Mouse (Mus musculus) myocyte (in vitro differentiated cells): ENCODE results near the gene Gnptg. TPM values are rescaled to one million over a fixed set of nuclear protein-coding genes. Genes with fewer than 3 reads are reported as not detected.

Source experiments
- H3K27me3 ChIP-seq: one replicate; pipeline ENCODE4 v1.6.1; 2011; ENCODE audit not compliant: control insufficient read depth, insufficient read depth, insufficient read length
- H3K36me3 ChIP-seq: one replicate; pipeline ENCODE4 v1.6.1; 2011; ENCODE audit not compliant: control insufficient read depth, insufficient read depth
- H3K4me2 ChIP-seq: one replicate; pipeline ENCODE4 v1.6.1; 2011; ENCODE audit warnings: low read depth, control low read depth
- H3K4me3 ChIP-seq: one replicate; pipeline ENCODE4 v1.5.1; 2011; ENCODE audit warnings: mild to moderate bottlenecking, control low read depth, moderate library complexity
- H3K79me2 ChIP-seq: one replicate; pipeline ENCODE4 v1.6.1; 2011; ENCODE audit not compliant: control insufficient read depth, insufficient read depth
- H3ac ChIP-seq: one replicate; pipeline ENCODE4 v1.6.1; 2011; ENCODE audit not compliant: control insufficient read depth, insufficient read length
- CEBPB ChIP-seq: IDR thresholded peaks from 2 replicates; pipeline ENCODE4 v1.6.1; 2011; ENCODE audit warnings: mild to moderate bottlenecking, moderate library complexity; ENCODE audit not compliant: poor library complexity, insufficient read depth, severe bottlenecking
- E2F4 ChIP-seq: IDR thresholded peaks from one replicate; pipeline ENCODE4 v1.6.1; 2011; ENCODE audit warnings: mild to moderate bottlenecking, control low read depth, moderate library complexity; ENCODE audit not compliant: insufficient read depth
- MAX ChIP-seq: IDR thresholded peaks from one replicate; pipeline ENCODE4 v1.6.1; 2011; ENCODE audit warnings: low read depth, mild to moderate bottlenecking, control low read depth
- MYOD1 ChIP-seq, 3 experiments: IDR thresholded peaks; one replicate each; pipeline ENCODE4 v1.6.1; 2011; ENCODE audit warnings: control low read depth in 2 of 3, low read depth in 2 of 3, mild to moderate bottlenecking in 2 of 3, moderate library complexity in 1 of 3; ENCODE audit not compliant: insufficient read length in 2 of 3, control insufficient read depth in 1 of 3
- MYOG ChIP-seq, 3 experiments: IDR thresholded peaks; one replicate each; pipeline ENCODE4 v1.6.1; 2011; ENCODE audit warnings: control low read depth in 2 of 3, low read depth in 2 of 3, mild to moderate bottlenecking in 2 of 3; ENCODE audit not compliant: insufficient read length in 2 of 3, control insufficient read depth in 1 of 3, insufficient read depth in 1 of 3
- POLR2A ChIP-seq: IDR thresholded peaks from one replicate; pipeline ENCODE4 v1.6.1; 2011; ENCODE audit warnings: low read depth, mild to moderate bottlenecking, control low read depth, moderate library complexity; ENCODE audit not compliant: insufficient read length
- POLR2AphosphoS2 ChIP-seq: IDR thresholded peaks from one replicate; pipeline ENCODE4 v1.6.1; 2011; ENCODE audit warnings: low read depth, control low read depth; ENCODE audit not compliant: insufficient read length
- REST ChIP-seq: IDR thresholded peaks from one replicate; pipeline ENCODE4 v1.6.1; 2011; ENCODE audit warnings: mild to moderate bottlenecking, control low read depth, moderate library complexity; ENCODE audit not compliant: insufficient read depth, insufficient read length
- SRF ChIP-seq: IDR thresholded peaks from one replicate; pipeline ENCODE4 v1.6.1; 2011; ENCODE audit warnings: low read depth; ENCODE audit not compliant: control insufficient read depth, insufficient read length
- TCF12 ChIP-seq: IDR thresholded peaks from one replicate; pipeline ENCODE4 v1.6.1; 2011; ENCODE audit warnings: mild to moderate bottlenecking, control low read depth; ENCODE audit not compliant: poor library complexity, insufficient read depth, severe bottlenecking
- TCF3 ChIP-seq: IDR thresholded peaks from one replicate; pipeline ENCODE4 v1.6.1; 2011; ENCODE audit warnings: low read depth, control low read depth; ENCODE audit not compliant: insufficient read length
- USF1 ChIP-seq: IDR thresholded peaks from one replicate; pipeline ENCODE4 v1.6.1; 2011; ENCODE audit warnings: low read depth, mild to moderate bottlenecking, control low read depth, moderate library complexity
- polyA plus RNA-seq: library from polyadenylated mRNA; unstranded; fragments of >200 nt; fragmentation: generic; extraction: Trizol; gene quantifications from one replicate; pipeline ENCODE4 v1.2.1, GENCODE M21; 2012; ENCODE audit warnings: missing spikeins

Gene Gnptg
- polyA plus RNA-seq, 1 experiment: 26.5 TPM

DNA sequence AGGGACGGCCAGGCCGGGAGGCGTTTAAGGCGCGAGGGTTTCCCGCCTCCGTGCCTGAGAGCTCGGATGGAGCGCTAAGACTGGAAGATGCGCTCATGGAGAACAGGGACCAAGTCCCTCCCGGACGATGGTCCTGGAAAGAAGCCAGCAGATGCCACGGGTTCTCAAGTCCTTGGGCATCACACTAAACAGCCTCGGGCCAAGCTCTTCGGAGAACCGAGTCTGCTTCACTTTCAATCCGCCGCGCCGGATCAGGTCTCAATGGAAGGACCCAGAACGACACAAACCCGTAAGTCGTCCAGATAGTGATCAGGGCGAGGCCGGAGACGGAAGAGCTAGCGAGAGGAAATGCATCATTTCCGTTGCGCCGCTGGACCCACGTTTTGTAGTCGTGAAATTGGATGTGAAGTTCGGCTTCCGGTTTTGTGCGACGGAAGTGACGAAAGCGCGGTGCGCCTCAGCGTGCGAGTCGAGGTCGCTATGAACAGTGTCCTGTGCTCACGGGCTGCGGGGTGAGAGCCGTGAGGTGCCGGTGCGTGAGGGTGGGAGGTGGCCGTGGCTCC lies 55.7 kb downstream of the Gnptg start, which contains the start of gene BC003965:
Gene BC003965, plus strand, starts transcription at position 426 of the 563 bp plus-strand sequence.
- peaks cover 18% of the 10 kb centered on the region for H3K79me2 ChIP-seq
- peak within 1 kb of the TSS; percentile 80 for H3ac ChIP-seq
- peak within 1 kb of the TSS; percentile 98 for H3K4me2 ChIP-seq
- TF ChIP-seq MAX (peak; percentile 96), TCF12 (no peak), MYOD1 (IDR thresholded peaks at IDR 0.05; ENCODE audit: control insufficient read depth in 1 of 3, insufficient read length in 2 of 3, low read depth in 2 of 3) (peak in 1 of 3 experiments; percentile 21), REST (peak; percentile 14), CEBPB (no peak), POLR2A (peak; percentile 91), MYOG (IDR thresholded peaks at IDR 0.05; ENCODE audit: control insufficient read depth in 1 of 3, insufficient read depth in 1 of 3, insufficient read length in 2 of 3, low read depth in 2 of 3) (peak in 1 of 3 experiments; percentile 19), SRF (peak; percentile 94), USF1 (no peak), TCF3 (no peak), POLR2AphosphoS2 (peak; percentile 97), E2F4 (no peak)
- no peaks in the 10 kb centered on the region for H3K36me3 ChIP-seq
- peak within 1 kb of the TSS; percentile 92 for H3K4me3 ChIP-seq
- peaks cover 4% of the 10 kb centered on the region for H3K27me3 ChIP-seq

Other genes starting within 250 kb of the Gnptg start
- 3.5 TPM for gene Cramp1l, start 224.3 kb downstream of the Gnptg start, polyA plus RNA-seq
- 8.9 TPM for gene Ift140, start 224.0 kb downstream of the Gnptg start, polyA plus RNA-seq
- gene Tmem204, start 156.5 kb downstream of the Gnptg start, polyA plus RNA-seq: 0.43 TPM
- 14.4 TPM for gene Telo2, start 124.2 kb downstream of the Gnptg start, polyA plus RNA-seq
- gene Ptx4, start 119.4 kb downstream of the Gnptg start, polyA plus RNA-seq: not detected
- gene Clcn7, start 106.7 kb downstream of the Gnptg start, polyA plus RNA-seq: 22.9 TPM
- not detected for gene Ccdc154, start 77.7 kb downstream of the Gnptg start, polyA plus RNA-seq
- not detected for gene Gm38655, start 64.7 kb downstream of the Gnptg start, polyA plus RNA-seq
- 13.7 TPM for gene BC003965, start 55.6 kb downstream of the Gnptg start, polyA plus RNA-seq
- 1.9 TPM for gene Unkl, start 51.7 kb downstream of the Gnptg start, polyA plus RNA-seq
- 44.7 TPM for gene Tsr3, start within 50 bp of the Gnptg start, polyA plus RNA-seq
- gene Baiap3, start 16.2 kb upstream of the Gnptg start, polyA plus RNA-seq: 0.01 TPM
- 246 TPM for gene Ube2i, start 34.5 kb upstream of the Gnptg start, polyA plus RNA-seq
- not detected for gene Prss34, start 58.3 kb upstream of the Gnptg start, polyA plus RNA-seq
- not detected for gene Prss28, start 68.5 kb upstream of the Gnptg start, polyA plus RNA-seq
- gene Prss29, start 78.5 kb upstream of the Gnptg start, polyA plus RNA-seq: not detected
- gene Tpsab1, start 105.4 kb upstream of the Gnptg start, polyA plus RNA-seq: 0.47 TPM
- not detected for gene Tpsb2, start 126.2 kb upstream of the Gnptg start, polyA plus RNA-seq
- gene Tpsg1, start 129.1 kb upstream of the Gnptg start, polyA plus RNA-seq: not detected
- gene Cacna1h, start 193.7 kb upstream of the Gnptg start, polyA plus RNA-seq: 0.12 TPM
- not detected for gene Tekt4, start 214.5 kb upstream of the Gnptg start, polyA plus RNA-seq